Mouse (Mus musculus) liver, embryonic 14.5 days (tissue): Measurements from ENCODE around the gene Vcpkmt. TPM values are rescaled to one million over a fixed set of nuclear protein-coding genes. Genes with fewer than 3 reads are reported as not detected.

Source experiments
- ATAC-seq: fragments of 200-750 bp; cut with Nextera tagmentation; 2 replicates; pipeline ENCODE4 v1.8.0; 2017; ENCODE audit warnings: moderate number of reproducible peaks, mild to moderate bottlenecking, moderate library complexity; ENCODE audit not compliant: insufficient read depth
- DNase-seq, 3 experiments: peaks; one replicate each; pipeline ENCODE4 v3.0.0-alpha.2; 2012 to 2013; ENCODE audit warnings: low read depth in 3 of 3, low spot score in 3 of 3
- H3K27ac ChIP-seq: fragments of 300-500 bp; sonication (generic); 2 replicates; pipeline ENCODE4 v1.5.1; 2014; ENCODE audit warnings: moderate library complexity, mild to moderate bottlenecking, control low read depth, inconsistent platforms
- H3K27me3 ChIP-seq: fragments of 300-500 bp; sonication (generic); 2 replicates; pipeline ENCODE4 v1.6.1; 2014; ENCODE audit warnings: mild to moderate bottlenecking, low read length, moderate library complexity; ENCODE audit not compliant: control insufficient read depth, insufficient read depth
- H3K36me3 ChIP-seq: fragments of 300-500 bp; sonication (generic); replicated peaks from 2 replicates; pipeline ENCODE4 v1.6.1; 2014; ENCODE audit warnings: low read depth; ENCODE audit not compliant: control insufficient read depth, insufficient read depth
- H3K4me1 ChIP-seq, 2 experiments: fragments of 200-500 bp in 1 of 2; fragments of 300-500 bp in 1 of 2; sonication (generic) in 1 of 2; replicated peaks; 2 replicates each; pipeline ENCODE4 v1.6.1; 2012 to 2014; ENCODE audit warnings: antibody characterized with exemption in 1 of 2, inconsistent platforms in 1 of 2, low read length in 1 of 2; ENCODE audit not compliant: control insufficient read depth in 2 of 2, insufficient read depth in 2 of 2
- H3K4me2 ChIP-seq: fragments of 300-500 bp; sonication (generic); 2 replicates; pipeline ENCODE4 v1.6.1; 2014; ENCODE audit warnings: low read depth, mild to moderate bottlenecking, control low read depth, moderate library complexity
- H3K4me3 ChIP-seq, 2 experiments: fragments of 200-500 bp in 1 of 2; fragments of 300-500 bp in 1 of 2; sonication (generic) in 1 of 2; 2 replicates each; pipeline ENCODE4 v1.5.1; 2012 to 2014; ENCODE audit warnings: low read depth in 2 of 2, low read length in 2 of 2, mild to moderate bottlenecking in 2 of 2, control low read depth in 1 of 2, inconsistent platforms in 1 of 2, moderate library complexity in 1 of 2; ENCODE audit not compliant: insufficient read depth in 1 of 2
- H3K9ac ChIP-seq: fragments of 300-500 bp; sonication (generic); replicated peaks from 2 replicates; pipeline ENCODE4 v1.6.1; 2014; ENCODE audit warnings: mild to moderate bottlenecking, control low read depth, moderate library complexity
- H3K9me3 ChIP-seq: fragments of 300-500 bp; sonication (generic); 2 replicates; pipeline ENCODE4 v1.6.1; 2016; ENCODE audit warnings: low read length, mixed read lengths; ENCODE audit not compliant: control insufficient read depth
- CTCF ChIP-seq: IDR thresholded peaks from 2 replicates; pipeline ENCODE4 v1.5.1; 2016; ENCODE audit warnings: antibody characterized with exemption, low read depth, control low read depth
- EP300 ChIP-seq: IDR thresholded peaks from 2 replicates; pipeline ENCODE4 v1.6.1; 2016; ENCODE audit warnings: antibody characterized with exemption, low read depth
- WGBS: fragments of 180-500 bp; shearing (Covaris S2); extraction: QIAGEN DNeasy Blood & Tissue Kit; methylation state at CpG from one replicate; pipeline ENCODE4 v1.1.7; 2014; ENCODE audit not compliant: insufficient replicate concordance; 5-methylcytosine and 5-hydroxymethylcytosine counted together
- polyA plus RNA-seq, 2 experiments: library from polyadenylated mRNA; depleted of rRNA in 1 of 2; stranded (reverse) in 1 of 2; unstranded in 1 of 2; fragments of >200 nt; fragmentation: Nextera tagmentation in 1 of 2; extraction: Ambion mirVana in 1 of 2; gene quantifications; 2 replicates each; pipeline versions ENCODE4 v1.2.1 to v1.2.3; 2012 to 2014

The Vcpkmt gene
- polyA plus RNA-seq, 2 experiments, result 7.4 to 13.8 TPM

GRCm38 (mm10) chr12:69539353-69539752 lies 43.5 kb downstream of the Vcpkmt start:
- 30% methylated on average over 7 of the region's 7 CpGs for WGBS
- Histone ChIP-seq H3K27me3 (no peaks in the 10 kb centered on the region), H3K27ac (no peak overlapping the region), H3K36me3 (no peaks in the 10 kb centered on the region), H3K4me1 (peaks cover 3 to 42% of the 10 kb centered on the region in 2 experiments), H3K9ac (no peak overlapping the region), H3K4me3 (no peak overlapping the region), H3K9me3 (no peaks in the 10 kb centered on the region), H3K4me2 (no peak overlapping the region)
- DNase-seq (peak in 1 of 3 experiments; percentile 32), ATAC-seq (no peak)
- TF ChIP-seq EP300, result no peak
- no peak for TF ChIP-seq CTCF

GRCm38 (mm10) chr12:69538362-69538950 lies 44.4 kb downstream of the Vcpkmt start:
- DNase-seq, result no peak
- Histone ChIP-seq H3K9ac (peak overlapping the region; percentile 25; the same call in 1 of the 2 replicates), H3K27ac (peak overlapping the region; percentile 8), H3K9me3 (no peaks in the 10 kb centered on the region), H3K27me3 (no peaks in the 10 kb centered on the region), H3K4me3 (no peak overlapping the region; a peak in 1 of 4 replicates), H3K4me2 (peak overlapping the region; percentile 57), H3K4me1 (peaks cover 3 to 42% of the 10 kb centered on the region in 2 experiments), H3K36me3 (no peaks in the 10 kb centered on the region)
- ATAC-seq, result no peak
- TF ChIP-seq EP300 (no peak), CTCF (no peak)
- WGBS, result 16% methylated on average over 4 of the region's 4 CpGs

- no peak for TF ChIP-seq EP300
- no peak for TF ChIP-seq CTCF
- peak overlapping the region; percentile 25 for H3K9ac ChIP-seq
- no peaks in the 10 kb centered on the region for H3K36me3 ChIP-seq
- WGBS, result 2% methylated on average over 19 of the region's 19 CpGs
- H3K4me2 ChIP-seq, result peak overlapping the region; percentile 57
- peak overlapping the region in 1 of 2 experiments; percentile 3; a peak in 2 of 4 replicates for H3K4me3 ChIP-seq
- H3K9me3 ChIP-seq, result no peaks in the 10 kb centered on the region
- peak overlapping the region; percentile 8 for H3K27ac ChIP-seq
- peak in 1 of 3 experiments; percentile 50 for DNase-seq
- peak; percentile 56 for ATAC-seq
- H3K27me3 ChIP-seq, result no peaks in the 10 kb centered on the region
- H3K4me1 ChIP-seq, result peaks cover 3 to 42% of the 10 kb centered on the region in 2 experiments
Measured at GRCm38 (mm10) chr12:69537675-69538361, 45.0 kb downstream of the Vcpkmt start.

- peak overlapping the region; percentile 57 for H3K4me2 ChIP-seq
- H3K4me3 ChIP-seq, result no peak overlapping the region
- no peaks in the 10 kb centered on the region for H3K9me3 ChIP-seq
- H3K36me3 ChIP-seq, result no peaks in the 10 kb centered on the region
- DNase-seq (peak in 1 of 3 experiments; percentile 32), ATAC-seq (peak; percentile 40)
- 0 out of 2 replicates have a peak overlapping the region, but pooled peaks have one; percentile 12 for H3K9ac ChIP-seq
- 21% methylated on average over 10 of the region's 10 CpGs for WGBS
- no peaks in the 10 kb centered on the region for H3K27me3 ChIP-seq
- H3K4me1 ChIP-seq, result peaks cover 3 to 42% of the 10 kb centered on the region in 2 experiments
- TF ChIP-seq EP300 (no peak), CTCF (no peak; the same call in 1 of the 2 replicates)
- H3K27ac ChIP-seq, result peak overlapping the region; percentile 8; the same call in 1 of the 2 replicates
Measured at GRCm38 (mm10) chr12:69537243-69537674, 45.6 kb downstream of the Vcpkmt start.

GRCm38 (mm10) chr12:69536616-69537242 lies 46.1 kb downstream of the Vcpkmt start:
- no peaks in the 10 kb centered on the region for H3K36me3 ChIP-seq
- H3K4me3 ChIP-seq, result no peak overlapping the region
- no peaks in the 10 kb centered on the region for H3K9me3 ChIP-seq
- no peaks in the 10 kb centered on the region for H3K27me3 ChIP-seq
- DNase-seq, result no peak
- peaks cover 3 to 39% of the 10 kb centered on the region in 2 experiments for H3K4me1 ChIP-seq
- H3K9ac ChIP-seq, result no peak overlapping the region
- H3K4me2 ChIP-seq, result peak overlapping the region; percentile 57
- no peak overlapping the region for H3K27ac ChIP-seq
- TF ChIP-seq EP300 (no peak), CTCF (no peak)
- 58% methylated on average over 10 of the region's 10 CpGs for WGBS
- no peak for ATAC-seq
